Mouse (Mus musculus): ENCODE results near the gene Wfdc3. TPM values are rescaled to one million over a fixed set of nuclear protein-coding genes. Genes with fewer than 3 reads are reported as not detected.

Wfdc3 gene
- polyA plus RNA-seq, 1 experiment from 2014 or later: 0.91 TPM

- Histone ChIP-seq H3K9me3 (ENCODE audit: control insufficient read depth, low read length) (no peaks in the 10 kb centered on the region), H3K4me3 (ENCODE audit: low read depth, low read length) (no peak overlapping the region), H3K4me2 (ENCODE audit: low read depth, low read length, severe bottlenecking) (no peak overlapping the region), H3K27me3 (ENCODE audit: control insufficient read depth, insufficient read depth, low read length) (no peaks in the 10 kb centered on the region), H3K36me3 (ENCODE audit: control insufficient read depth, insufficient read depth, low read length) (peaks cover 2% of the 10 kb centered on the region), H3K27ac (ENCODE audit: low read depth, low read length) (no peak overlapping the region), H3K4me1 (replicated peaks; ENCODE audit: control insufficient read depth, insufficient read depth, low read length) (no peaks in the 10 kb centered on the region), H3K9ac (ENCODE audit: low read length) (no peak overlapping the region)
- DNase-seq (ENCODE audit: low spot score): no peak
- 74% methylated on average over 1 of the region's 1 CpGs for WGBS
- ATAC-seq (replicated peaks; ENCODE audit: low FRiP score): no peak
These were observed 13.0 kb upstream of the Wfdc3 start for GRCm38 (mm10) chr2:164758692-164759091.

GRCm38 (mm10) chr2:164757841-164758240, 12.1 kb upstream of the Wfdc3 start:
- 88% methylated on average over 11 of the region's 11 CpGs for WGBS
- no peak overlapping the region for H3K9ac ChIP-seq (ENCODE audit: low read length)
- no peak overlapping the region for H3K27ac ChIP-seq (ENCODE audit: low read depth, low read length)
- H3K27me3 ChIP-seq (ENCODE audit: control insufficient read depth, insufficient read depth, low read length): no peaks in the 10 kb centered on the region
- no peaks in the 10 kb centered on the region for H3K4me1 ChIP-seq (replicated peaks; ENCODE audit: control insufficient read depth, insufficient read depth, low read length)
- no peaks in the 10 kb centered on the region for H3K9me3 ChIP-seq (ENCODE audit: control insufficient read depth, low read length)
- peaks cover 2% of the 10 kb centered on the region for H3K36me3 ChIP-seq (ENCODE audit: control insufficient read depth, insufficient read depth, low read length)
- no peak for ATAC-seq (replicated peaks; ENCODE audit: low FRiP score)
- no peak overlapping the region for H3K4me2 ChIP-seq (ENCODE audit: low read depth, low read length, severe bottlenecking)
- no peak overlapping the region for H3K4me3 ChIP-seq (ENCODE audit: low read depth, low read length)
- DNase-seq (ENCODE audit: low spot score): no peak

GRCm38 (mm10) chr2:164754800-164755199, 9.1 kb upstream of the Wfdc3 start:
- 89% methylated on average over 2 of the region's 2 CpGs for WGBS

GRCm38 (mm10) chr2:164754105-164754504, 8.4 kb upstream of the Wfdc3 start:
- H3K9me3 ChIP-seq (ENCODE audit: control insufficient read depth, low read length): no peaks in the 10 kb centered on the region
- ATAC-seq (replicated peaks; ENCODE audit: low FRiP score) (no peak), DNase-seq (ENCODE audit: low spot score) (no peak)
- H3K4me1 ChIP-seq (replicated peaks; ENCODE audit: control insufficient read depth, insufficient read depth, low read length): no peaks in the 10 kb centered on the region
- H3K4me3 ChIP-seq (ENCODE audit: low read depth, low read length): no peak overlapping the region
- H3K27ac ChIP-seq (ENCODE audit: low read depth, low read length): no peak overlapping the region
- no peaks in the 10 kb centered on the region for H3K27me3 ChIP-seq (ENCODE audit: control insufficient read depth, insufficient read depth, low read length)
- H3K9ac ChIP-seq (ENCODE audit: low read length): no peak overlapping the region
- no peak overlapping the region for H3K4me2 ChIP-seq (ENCODE audit: low read depth, low read length, severe bottlenecking)
- H3K36me3 ChIP-seq (ENCODE audit: control insufficient read depth, insufficient read depth, low read length): peaks cover 2% of the 10 kb centered on the region
- 93% methylated on average over 11 of the region's 11 CpGs for WGBS

More at GRCm38 (mm10) chr2:164754800-164755199, 9.1 kb upstream of the Wfdc3 start:
- H3K27ac ChIP-seq (ENCODE audit: low read depth, low read length): no peak overlapping the region
- H3K9me3 ChIP-seq (ENCODE audit: control insufficient read depth, low read length): no peaks in the 10 kb centered on the region
- H3K4me1 ChIP-seq (replicated peaks; ENCODE audit: control insufficient read depth, insufficient read depth, low read length): no peaks in the 10 kb centered on the region
- H3K27me3 ChIP-seq (ENCODE audit: control insufficient read depth, insufficient read depth, low read length): no peaks in the 10 kb centered on the region
- ATAC-seq (replicated peaks; ENCODE audit: low FRiP score) (no peak), DNase-seq (ENCODE audit: low spot score) (no peak)
- no peak overlapping the region for H3K4me3 ChIP-seq (ENCODE audit: low read depth, low read length)
- peaks cover 2% of the 10 kb centered on the region for H3K36me3 ChIP-seq (ENCODE audit: control insufficient read depth, insufficient read depth, low read length)
- no peak overlapping the region for H3K9ac ChIP-seq (ENCODE audit: low read length)
- no peak overlapping the region for H3K4me2 ChIP-seq (ENCODE audit: low read depth, low read length, severe bottlenecking)

- 98% methylated on average over 2 of the region's 2 CpGs for WGBS
- H3K4me1 ChIP-seq (replicated peaks; ENCODE audit: control insufficient read depth, insufficient read depth, low read length): 0 out of 2 replicates have a peak, but pooled peaks cover under 1% of the 10 kb centered on the region
- H3K4me3 ChIP-seq (ENCODE audit: low read depth, low read length): no peak overlapping the region
- DNase-seq (ENCODE audit: low spot score) (no peak), ATAC-seq (replicated peaks; ENCODE audit: low FRiP score) (no peak)
- H3K4me2 ChIP-seq (ENCODE audit: low read depth, low read length, severe bottlenecking): no peak overlapping the region
- H3K9me3 ChIP-seq (ENCODE audit: control insufficient read depth, low read length): no peaks in the 10 kb centered on the region
- H3K9ac ChIP-seq (ENCODE audit: low read length): no peak overlapping the region
- H3K27ac ChIP-seq (ENCODE audit: low read depth, low read length): no peak overlapping the region
- H3K27me3 ChIP-seq (ENCODE audit: control insufficient read depth, insufficient read depth, low read length): no peaks in the 10 kb centered on the region
- peaks cover 2% of the 10 kb centered on the region for H3K36me3 ChIP-seq (ENCODE audit: control insufficient read depth, insufficient read depth, low read length)
These were observed 6.7 kb upstream of the Wfdc3 start for GRCm38 (mm10) chr2:164752454-164752853.

GRCm38 (mm10) chr2:164748991-164749390, 3.3 kb upstream of the Wfdc3 start:
- H3K27ac ChIP-seq (ENCODE audit: low read depth, low read length): no peak overlapping the region
- no peak overlapping the region for H3K4me2 ChIP-seq (ENCODE audit: low read depth, low read length, severe bottlenecking)
- no peaks in the 10 kb centered on the region; the same call in 1 of the 2 replicates for H3K36me3 ChIP-seq (ENCODE audit: control insufficient read depth, insufficient read depth, low read length)
- 93% methylated on average over 6 of the region's 6 CpGs for WGBS
- no peaks in the 10 kb centered on the region for H3K9me3 ChIP-seq (ENCODE audit: control insufficient read depth, low read length)
- DNase-seq (ENCODE audit: low spot score): no peak
- ATAC-seq (replicated peaks; ENCODE audit: low FRiP score): no peak
- no peaks in the 10 kb centered on the region for H3K27me3 ChIP-seq (ENCODE audit: control insufficient read depth, insufficient read depth, low read length)
- peaks cover 11% of the 10 kb centered on the region for H3K4me1 ChIP-seq (replicated peaks; ENCODE audit: control insufficient read depth, insufficient read depth, low read length)
- no peak overlapping the region for H3K4me3 ChIP-seq (ENCODE audit: low read depth, low read length)
- H3K9ac ChIP-seq (ENCODE audit: low read length): no peak overlapping the region

- ATAC-seq (replicated peaks; ENCODE audit: low FRiP score) (no peak), DNase-seq (ENCODE audit: low spot score) (no peak)
- no peak overlapping the region for H3K27ac ChIP-seq (ENCODE audit: low read depth, low read length)
- no peaks in the 10 kb centered on the region for H3K9me3 ChIP-seq (ENCODE audit: control insufficient read depth, low read length)
- no peak overlapping the region for H3K4me3 ChIP-seq (ENCODE audit: low read depth, low read length)
- 87% methylated on average over 4 of the region's 4 CpGs for WGBS
- H3K9ac ChIP-seq (ENCODE audit: low read length): no peak overlapping the region
- H3K4me2 ChIP-seq (ENCODE audit: low read depth, low read length, severe bottlenecking): no peak overlapping the region
- no peaks in the 10 kb centered on the region; the same call in 1 of the 2 replicates for H3K36me3 ChIP-seq (ENCODE audit: control insufficient read depth, insufficient read depth, low read length)
- no peaks in the 10 kb centered on the region for H3K27me3 ChIP-seq (ENCODE audit: control insufficient read depth, insufficient read depth, low read length)
- peaks cover 11% of the 10 kb centered on the region for H3K4me1 ChIP-seq (replicated peaks; ENCODE audit: control insufficient read depth, insufficient read depth, low read length)
These were observed 2.5 kb upstream of the Wfdc3 start for GRCm38 (mm10) chr2:164748191-164748590.

- no peak overlapping the region for H3K27ac ChIP-seq (ENCODE audit: low read depth, low read length)
- peak overlapping the region; percentile 80 for H3K4me2 ChIP-seq (ENCODE audit: low read depth, low read length, severe bottlenecking)
- H3K36me3 ChIP-seq (ENCODE audit: control insufficient read depth, insufficient read depth, low read length): no peaks in the 10 kb centered on the region; the same call in 1 of the 2 replicates
- ATAC-seq (replicated peaks; ENCODE audit: low FRiP score) (no peak), DNase-seq (ENCODE audit: low spot score) (no peak)
- H3K4me1 ChIP-seq (replicated peaks; ENCODE audit: control insufficient read depth, insufficient read depth, low read length): peaks cover 11% of the 10 kb centered on the region
- peak overlapping the region; percentile 87 for H3K4me3 ChIP-seq (ENCODE audit: low read depth, low read length)
- 56% methylated on average over 8 of the region's 8 CpGs for WGBS
- H3K27me3 ChIP-seq (ENCODE audit: control insufficient read depth, insufficient read depth, low read length): no peaks in the 10 kb centered on the region
- peak overlapping the region; percentile 86 for H3K9ac ChIP-seq (ENCODE audit: low read length)
- no peaks in the 10 kb centered on the region for H3K9me3 ChIP-seq (ENCODE audit: control insufficient read depth, low read length)
These were observed 962 bp upstream of the Wfdc3 start for GRCm38 (mm10) chr2:164746693-164747092.

- H3K9me3 ChIP-seq (ENCODE audit: control insufficient read depth, low read length): no peaks in the 10 kb centered on the region
- H3K27me3 ChIP-seq (ENCODE audit: control insufficient read depth, insufficient read depth, low read length): no peaks in the 10 kb centered on the region
- no peak overlapping the region for H3K27ac ChIP-seq (ENCODE audit: low read depth, low read length)
- no peak for DNase-seq (ENCODE audit: low spot score)
- peaks cover 11% of the 10 kb centered on the region for H3K4me1 ChIP-seq (replicated peaks; ENCODE audit: control insufficient read depth, insufficient read depth, low read length)
- H3K4me3 ChIP-seq (ENCODE audit: low read depth, low read length): peak overlapping the region; percentile 87
- 74% methylated on average over 13 of the region's 13 CpGs for WGBS
- no peaks in the 10 kb centered on the region; the same call in 1 of the 2 replicates for H3K36me3 ChIP-seq (ENCODE audit: control insufficient read depth, insufficient read depth, low read length)
- peak overlapping the region; percentile 80 for H3K4me2 ChIP-seq (ENCODE audit: low read depth, low read length, severe bottlenecking)
- peak overlapping the region; percentile 86 for H3K9ac ChIP-seq (ENCODE audit: low read length)
- ATAC-seq (replicated peaks; ENCODE audit: low FRiP score): no peak
These were observed 744 bp downstream of the Wfdc3 start for GRCm38 (mm10) chr2:164744987-164745386.

All from forebrain, embryonic 11.5 days (tissue).